Mouse (Mus musculus): ENCODE measurements around the gene Anapc5. TPM values are rescaled to one million over a fixed set of nuclear protein-coding genes. Genes with fewer than 3 reads are reported as not detected.
A peak's percentile ranks its signal among the peaks of the same experiment; 100 is the strongest.

The Anapc5 gene
- total RNA-seq, 1 experiment from 2014 or later = 209 TPM

DNA sequence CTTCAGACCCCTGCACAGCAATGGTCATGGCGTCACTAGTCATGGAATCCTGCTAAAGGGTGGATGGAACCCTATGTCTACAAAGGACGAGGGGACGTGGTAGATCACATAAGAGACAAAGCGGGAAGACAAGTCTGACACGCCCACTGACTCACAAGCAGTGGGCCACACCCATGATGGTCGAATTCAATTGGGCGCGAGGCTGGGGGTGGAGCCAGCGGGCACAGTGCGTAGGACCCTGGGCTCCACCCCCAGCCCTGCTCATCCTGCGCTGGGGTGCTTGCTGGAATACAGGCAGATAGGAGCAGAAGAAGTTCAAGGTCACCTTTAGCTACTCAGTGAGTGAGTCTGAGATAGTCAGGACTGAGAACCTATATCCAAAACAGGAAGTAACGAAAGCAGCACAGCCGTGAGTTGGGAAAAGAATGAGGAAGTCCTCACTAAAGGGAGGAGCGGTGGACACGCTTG, 52.0 kb downstream of the Anapc5 start:
- DNase-seq = no peak

DNA sequence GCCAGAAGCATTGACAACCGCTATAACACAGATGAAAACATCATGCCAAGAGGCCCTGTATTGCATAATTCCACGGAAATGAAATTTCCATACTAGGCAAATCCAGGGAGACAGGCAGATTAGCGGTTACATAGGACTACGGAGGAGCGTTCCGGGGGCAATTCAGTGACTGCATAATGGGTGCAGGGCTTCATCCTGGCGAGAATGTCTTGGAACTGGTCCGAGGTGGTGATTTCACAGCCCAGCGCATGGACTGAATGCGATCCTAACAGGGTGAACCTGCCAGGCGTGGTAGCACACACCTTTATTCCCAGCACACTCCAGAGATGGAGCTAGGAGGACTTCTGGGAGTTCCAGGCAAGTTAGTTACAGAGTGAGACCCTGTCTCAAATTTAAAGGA, 53.9 kb downstream of the Anapc5 start:
- no peak for DNase-seq

DNA sequence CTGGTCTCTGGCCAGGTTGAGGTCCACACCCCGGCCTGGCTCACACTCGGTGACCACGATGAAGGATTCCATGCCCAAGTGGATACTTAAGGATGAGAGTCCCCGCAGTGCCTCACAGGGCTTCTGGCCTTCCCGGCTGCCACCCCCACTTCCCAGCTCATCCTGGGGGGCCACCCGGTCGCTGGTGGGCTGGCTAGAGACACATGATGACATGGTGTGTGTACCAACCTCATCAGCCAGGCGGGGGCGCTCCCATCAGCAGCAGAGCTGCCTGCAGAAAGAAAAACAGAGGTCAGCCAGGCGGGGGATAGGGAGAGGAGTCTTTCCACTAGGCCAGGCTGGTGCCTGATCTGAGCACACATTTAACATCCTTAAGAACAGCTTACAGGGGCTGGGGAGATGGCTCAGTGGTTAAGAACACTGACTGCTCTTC, 57.1 kb downstream of the Anapc5 start:
- peak; percentile 29 for DNase-seq

DNA sequence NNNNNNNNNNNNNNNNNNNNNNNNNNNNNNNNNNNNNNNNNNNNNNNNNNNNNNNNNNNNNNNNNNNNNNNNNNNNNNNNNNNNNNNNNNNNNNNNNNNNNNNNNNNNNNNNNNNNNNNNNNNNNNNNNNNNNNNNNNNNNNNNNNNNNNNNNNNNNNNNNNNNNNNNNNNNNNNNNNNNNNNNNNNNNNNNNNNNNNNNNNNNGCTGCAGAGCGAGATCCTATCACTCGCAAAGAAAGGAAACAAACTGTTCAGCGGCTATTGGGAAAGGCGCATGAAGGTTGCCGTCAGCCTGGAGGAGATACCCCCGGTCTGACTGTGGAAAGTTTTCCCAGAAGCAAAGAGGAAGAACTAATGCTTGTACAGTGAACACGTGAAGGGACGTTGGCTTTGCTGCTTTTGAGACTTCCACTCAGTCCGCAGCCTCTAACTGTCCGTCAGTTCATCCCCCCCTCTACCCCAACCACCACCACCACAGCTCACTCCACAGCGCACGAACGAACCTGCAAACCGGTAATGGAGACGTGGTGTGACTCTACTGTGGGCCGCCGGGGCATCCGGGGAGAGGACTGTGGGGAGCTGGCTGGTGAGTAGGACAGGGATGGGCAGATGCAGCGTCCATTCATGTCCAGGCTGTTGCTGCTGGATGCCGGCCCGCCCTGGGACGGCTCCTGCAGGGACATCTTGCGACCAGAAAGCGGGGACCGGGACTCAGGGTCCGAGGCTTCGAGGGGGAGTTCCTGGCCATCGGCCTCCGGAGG, 57.7 kb downstream of the Anapc5 start:
- no peak for DNase-seq

DNA sequence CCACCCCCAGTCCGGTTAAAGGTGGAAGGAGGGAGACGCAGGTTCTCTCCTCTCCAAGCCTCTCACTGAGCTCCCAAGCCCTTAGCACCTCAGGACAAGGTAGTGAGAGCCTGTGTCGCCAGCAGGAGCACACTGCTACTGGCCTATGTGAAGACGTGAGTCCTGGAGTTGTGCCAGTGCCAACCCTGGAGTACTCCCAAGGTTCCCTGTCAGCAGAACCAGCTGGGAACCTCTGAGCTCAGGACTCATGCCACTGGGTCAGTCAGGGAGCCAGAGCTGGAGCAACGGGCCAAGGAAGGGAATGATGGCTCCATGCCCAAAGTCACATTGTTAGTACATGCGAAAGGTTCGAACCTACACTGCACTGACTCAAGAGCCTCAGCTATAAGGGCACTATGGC, 64.5 kb downstream of the Anapc5 start:
- peak; percentile 82 for DNase-seq

DNA sequence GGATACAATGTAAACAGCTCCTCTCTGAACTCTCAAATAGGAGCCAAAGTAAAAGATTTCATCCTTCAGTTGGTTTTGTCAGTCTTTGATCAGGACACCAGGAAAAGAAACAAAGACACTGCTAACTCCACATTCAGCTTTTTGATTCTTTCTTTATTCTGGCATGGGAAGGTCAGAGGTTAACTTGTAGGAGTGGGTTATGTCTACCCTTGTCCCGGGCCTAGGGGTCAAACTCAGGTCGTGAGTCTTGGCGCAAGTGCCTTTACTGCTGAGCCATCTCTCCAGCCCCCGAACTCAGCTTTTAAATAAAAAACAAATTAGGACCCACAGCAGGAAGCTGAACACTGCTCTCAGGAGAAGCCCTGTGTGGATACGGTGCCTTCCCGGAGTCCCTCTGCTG, 65.0 kb downstream of the Anapc5 start:
- no peak for DNase-seq

DNA sequence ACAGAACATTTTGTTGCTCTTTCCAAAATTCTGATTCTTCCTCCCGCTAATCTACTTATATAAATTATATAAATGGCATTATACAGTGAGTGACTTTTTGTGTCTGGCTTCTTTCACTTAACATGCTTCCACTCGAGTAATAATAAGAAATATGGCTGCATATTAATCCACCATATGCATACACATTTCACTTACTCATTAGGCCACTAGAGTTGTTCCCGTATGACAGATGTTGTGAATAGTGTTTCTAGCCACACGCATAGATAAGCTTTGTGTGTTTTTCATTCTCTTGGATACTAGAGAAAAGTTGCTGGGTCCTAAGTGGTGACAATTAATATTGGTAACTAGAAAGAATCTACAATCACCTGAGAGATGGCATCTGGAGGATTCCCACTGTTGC, 65.5 kb downstream of the Anapc5 start:
- DNase-seq = no peak

DNA sequence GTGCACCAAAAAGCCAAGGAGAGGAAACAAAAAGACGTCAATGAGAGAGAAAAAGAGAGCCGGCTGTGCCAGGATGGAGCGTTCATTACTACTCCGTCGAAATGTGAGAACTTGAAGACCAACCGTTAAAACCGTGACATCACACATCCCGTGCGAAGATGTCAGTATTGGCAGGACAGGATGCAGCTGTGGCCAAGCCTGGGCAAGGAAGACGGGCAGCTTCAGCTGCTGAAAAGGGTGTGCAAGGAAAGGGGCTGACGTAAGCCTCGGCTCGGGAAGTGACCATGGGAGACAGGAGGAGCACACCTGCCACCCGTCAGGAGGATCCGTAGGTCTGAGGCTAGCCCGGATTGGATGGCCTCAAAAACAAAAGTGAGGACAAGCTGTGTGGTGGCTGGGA, 66.7 kb downstream of the Anapc5 start:
- no peak for DNase-seq

DNA sequence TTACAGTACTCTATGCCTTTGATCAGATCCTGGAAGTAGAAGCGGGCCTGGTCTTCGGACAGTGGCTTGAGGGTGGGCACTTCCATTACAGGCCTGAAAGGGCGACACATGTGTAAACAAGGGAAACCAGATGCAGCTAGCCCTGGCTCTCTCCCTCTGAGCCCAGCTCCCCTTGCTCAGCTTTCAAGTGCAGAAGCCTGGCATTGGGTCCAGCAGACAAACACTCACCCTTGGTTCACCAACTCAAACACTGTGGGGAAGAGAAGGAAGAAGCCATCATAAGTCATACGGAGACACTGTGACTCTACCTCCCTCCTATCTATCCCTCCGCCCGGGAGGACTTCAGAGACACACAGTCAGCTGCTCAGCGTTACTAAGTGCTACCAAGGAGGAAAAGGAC, 73.2 kb downstream of the Anapc5 start:
- peak; percentile 27 for DNase-seq

DNA sequence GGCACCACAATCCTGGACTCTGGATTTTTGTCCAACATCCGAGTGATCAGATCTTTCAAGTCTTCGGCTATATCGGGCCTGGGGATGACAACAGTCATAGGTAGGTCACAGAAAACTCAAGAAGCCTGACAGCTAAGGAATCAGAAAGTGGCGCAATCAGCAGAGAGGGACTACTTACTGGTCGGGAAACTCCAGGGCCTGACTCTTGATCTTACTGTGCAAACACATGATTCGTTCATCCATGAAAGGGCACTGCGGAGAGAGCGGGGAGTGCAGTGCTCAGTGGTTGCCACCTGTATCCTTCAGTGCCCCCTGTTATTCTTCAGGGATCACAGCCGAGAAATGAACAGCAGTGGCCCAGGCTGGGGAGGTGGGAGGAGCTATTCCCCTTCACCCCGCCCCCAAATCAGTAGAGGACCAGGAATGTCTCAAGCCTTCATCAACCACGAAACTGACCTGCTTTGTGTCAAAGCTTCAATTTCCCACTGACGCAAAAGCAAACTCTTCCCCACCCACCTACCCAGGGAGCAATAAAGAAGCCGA, 77.2 kb downstream of the Anapc5 start:
- no peak for DNase-seq

Other genes with a start within 250 kb of the Anapc5 start
- gene Ift81, start 206.8 kb downstream of the Anapc5 start, total RNA-seq (2021) = 9.4 and 14.6 TPM in 2 replicates
- gene P2rx7, start 177.4 kb downstream of the Anapc5 start, total RNA-seq (2021) = 3.2 and 3.8 TPM in 2 replicates
- gene P2rx4, start 113.8 kb downstream of the Anapc5 start, total RNA-seq (2021) = 37.6 and 41.9 TPM in 2 replicates
- gene Camkk2, start 41.9 kb downstream of the Anapc5 start, total RNA-seq (2021) = 25.6 and 27.6 TPM in 2 replicates
- 20.8 and 37.1 TPM in 2 replicates for gene Rnf34, start 28.7 kb upstream of the Anapc5 start, total RNA-seq (2021)
- gene Kdm2b, start 168.5 kb upstream of the Anapc5 start, total RNA-seq (2021) = 16.4 and 22.7 TPM in 2 replicates
- 11.7 and 13.4 TPM in 2 replicates for gene Orai1, start 193.7 kb upstream of the Anapc5 start, total RNA-seq (2021)
- gene Morn3, start 225.7 kb upstream of the Anapc5 start, total RNA-seq (2021) = not detected in 2 replicates
- 15.0 and 20.3 TPM in 2 replicates for gene Tmem120b, start 247.1 kb upstream of the Anapc5 start, total RNA-seq (2021)

Data from adrenal gland, postnatal 25 days (tissue).